In genomic region chr16:91753611-91754010, GRCm38 (mm10) we compare ENCODE assay signal across 18 mouse cellular contexts. TPM values are rescaled to one million over a fixed set of nuclear protein-coding genes. Genes with fewer than 3 reads are reported as not detected.
DNase-seq lines count a peak whose midpoint lies in the region; TF ChIP-seq lines count a peak whose summit lies in the region.
"Had no signal": no experiment of that assay in that cellular context is flagged by ENCODE, and none has a peak within 500 bp of the region (broad histone marks: within the 10 kb centered on the region; RNA-seq: fewer than 3 reads in every experiment).

No protein-coding gene starts in this region.

- peaks cover 19% of the 10 kb centered on the region for H3K4me1 ChIP-seq in embryonic fibroblast, embryonic 13.5 days (ENCODE audit: control insufficient read depth, insufficient read depth, low read length)

- no peak for TF ChIP-seq CTCF in embryonic fibroblast, embryonic 13.5 days (IDR thresholded peaks at IDR 0.05; ENCODE audit: borderline replicate concordance, insufficient read depth, low read length)

- no peak for TF ChIP-seq POLR2A in embryonic fibroblast, embryonic 13.5 days (IDR thresholded peaks at IDR 0.05; ENCODE audit: low read depth, low read length)

- DNase-seq in 3T3-L1 (ENCODE audit: low read depth, low spot score) (peak; percentile 60), NIH3T3 (ENCODE audit: low read depth) (peak; percentile 57)
- DNase-seq in natural killer cell, adult 2 months (ENCODE audit: low spot score in 2 of 2): no peak
- no peak for DNase-seq in right cerebral cortex, postnatal 4 days
- no peak for DNase-seq in thymus, postnatal 10 days (ENCODE audit: low spot score in 2 of 2)
- DNase-seq: adrenal gland, adult 2 months; adrenal gland, adult 8-10 months; adrenal gland, postnatal 10 days; adrenal gland, postnatal 14 days; adrenal gland, postnatal 25 days; adrenal gland, postnatal 36 days; B cell, adult 2 months; cerebellum, adult 11 months; cerebellum, adult 11-12 months; cerebellum, adult 18-20 months; cerebellum, adult 2 months; cerebellum, adult 8-10 months had no signal

- H3K27ac ChIP-seq in embryonic fibroblast, embryonic 13.5 days (ENCODE audit: insufficient read depth, low read length): peak overlapping the region; percentile 84; the same call in 1 of the 2 replicates

- no peak overlapping the region for H3K4me3 ChIP-seq in embryonic fibroblast, embryonic 13.5 days (ENCODE audit: insufficient read depth, low read length)

RNA-seq across cellular contexts. Expression of gene Itsn1, which starts 24.5 kb away (rescaled TPM):
- polyA plus RNA-seq in embryonic fibroblast, embryonic 13.5 days (2011; ENCODE audit: insufficient read length, low read depth, missing spikeins): 108 and 136 TPM in 2 replicates

RNA-seq across cellular contexts. Expression of gene Cryzl1, which starts 24.8 kb away (rescaled TPM):
- 63.6 and 68.6 TPM in 2 replicates for polyA plus RNA-seq in embryonic fibroblast, embryonic 13.5 days (2011; ENCODE audit: insufficient read length, low read depth, missing spikeins)

Comparison
In these comparisons a context has a peak if more than half of its experiments do, and no peak if none do; other contexts are left out.
1. DNase-seq: peak in 3T3-L1 (single experiment) and NIH3T3 (single experiment); none in natural killer cell, adult 2 months (0 of 2), right cerebral cortex, postnatal 4 days (single experiment) and thymus, postnatal 10 days (0 of 2).